Mouse (Mus musculus): ENCODE results near the gene Otop2. TPM values are rescaled to one million over a fixed set of nuclear protein-coding genes. Genes with fewer than 3 reads are reported as not detected.

Otop2 gene
- polyA plus RNA-seq, 1 experiment from 2014 or later = 0.24 TPM

- H3K36me3 ChIP-seq (ENCODE audit: control insufficient read depth, insufficient read depth) = no peaks in the 10 kb centered on the region
- H3K9me3 ChIP-seq (ENCODE audit: control insufficient read depth, low read length) = no peaks in the 10 kb centered on the region
- H3K4me1 ChIP-seq (replicated peaks; ENCODE audit: control insufficient read depth, insufficient read depth, low read length) = peaks cover 1% of the 10 kb centered on the region
- no peak overlapping the region for H3K9ac ChIP-seq (replicated peaks; ENCODE audit: low read depth, low read length)
- no peak for ATAC-seq
- H3K4me2 ChIP-seq (ENCODE audit: low read length) = no peak overlapping the region
- 68% methylated on average over 15 of the region's 15 CpGs for WGBS
- H3K27me3 ChIP-seq (replicated peaks; ENCODE audit: control insufficient read depth, insufficient read depth, low read length) = peaks cover 4% of the 10 kb centered on the region; the same call in 1 of the 2 replicates
- no peak overlapping the region for H3K4me3 ChIP-seq (replicated peaks; ENCODE audit: low read length)
- H3K27ac ChIP-seq (ENCODE audit: low read length) = no peak overlapping the region
These were observed 22.4 kb downstream of the Otop2 start for GRCm38 (mm10) chr11:115329339-115329738.

GRCm38 (mm10) chr11:115334531-115334930, 27.6 kb downstream of the Otop2 start, which contains the start of gene Otop3:
TSS of gene Otop3 (plus strand) at chr11:115334731.
- peaks cover 21% of the 10 kb centered on the region for H3K27me3 ChIP-seq (replicated peaks; ENCODE audit: control insufficient read depth, insufficient read depth, low read length)
- under 1% methylated on average over 29 of the region's 29 CpGs for WGBS

GRCm38 (mm10) chr11:115335223-115335622, 28.3 kb downstream of the Otop2 start:
- Histone ChIP-seq H3K4me1 (replicated peaks; ENCODE audit: control insufficient read depth, insufficient read depth, low read length) (peaks cover 10% of the 10 kb centered on the region), H3K4me2 (ENCODE audit: low read length) (no peak overlapping the region), H3K9ac (replicated peaks; ENCODE audit: low read depth, low read length) (no peak overlapping the region), H3K27me3 (replicated peaks; ENCODE audit: control insufficient read depth, insufficient read depth, low read length) (peaks cover 22% of the 10 kb centered on the region), H3K27ac (ENCODE audit: low read length) (no peak overlapping the region), H3K4me3 (replicated peaks; ENCODE audit: low read length) (no peak overlapping the region), H3K36me3 (ENCODE audit: control insufficient read depth, insufficient read depth) (no peaks in the 10 kb centered on the region), H3K9me3 (ENCODE audit: control insufficient read depth, low read length) (no peaks in the 10 kb centered on the region)
- WGBS = 42% methylated on average over 12 of the region's 12 CpGs
- no peak for ATAC-seq

More at GRCm38 (mm10) chr11:115334531-115334930, 27.6 kb downstream of the Otop2 start, which contains the start of gene Otop3:
- peaks cover 10% of the 10 kb centered on the region for H3K4me1 ChIP-seq (replicated peaks; ENCODE audit: control insufficient read depth, insufficient read depth, low read length)
- H3K4me2 ChIP-seq (ENCODE audit: low read length) = peak within 1 kb of the TSS; percentile 55
- H3K4me3 ChIP-seq (replicated peaks; ENCODE audit: low read length) = peak within 1 kb of the TSS; percentile 30
- no peak within 1 kb of the TSS for H3K27ac ChIP-seq (ENCODE audit: low read length)
- peak within 1 kb of the TSS; percentile 28; the same call in 1 of the 2 replicates for H3K9ac ChIP-seq (replicated peaks; ENCODE audit: low read depth, low read length)
- ATAC-seq = no peak
- no peaks in the 10 kb centered on the region for H3K36me3 ChIP-seq (ENCODE audit: control insufficient read depth, insufficient read depth)
- no peaks in the 10 kb centered on the region for H3K9me3 ChIP-seq (ENCODE audit: control insufficient read depth, low read length)

GRCm38 (mm10) chr11:115336115-115336514, 29.2 kb downstream of the Otop2 start:
- 21% methylated on average over 6 of the region's 6 CpGs for WGBS
- H3K27ac ChIP-seq (ENCODE audit: low read length) = no peak overlapping the region
- no peak overlapping the region for H3K4me3 ChIP-seq (replicated peaks; ENCODE audit: low read length)
- H3K27me3 ChIP-seq (replicated peaks; ENCODE audit: control insufficient read depth, insufficient read depth, low read length) = peaks cover 22% of the 10 kb centered on the region
- no peak overlapping the region for H3K9ac ChIP-seq (replicated peaks; ENCODE audit: low read depth, low read length)
- no peaks in the 10 kb centered on the region for H3K9me3 ChIP-seq (ENCODE audit: control insufficient read depth, low read length)
- H3K4me1 ChIP-seq (replicated peaks; ENCODE audit: control insufficient read depth, insufficient read depth, low read length) = peaks cover 10% of the 10 kb centered on the region
- no peak for ATAC-seq
- no peak overlapping the region for H3K4me2 ChIP-seq (ENCODE audit: low read length)
- H3K36me3 ChIP-seq (ENCODE audit: control insufficient read depth, insufficient read depth) = no peaks in the 10 kb centered on the region

GRCm38 (mm10) chr11:115337350-115337749, 30.4 kb downstream of the Otop2 start:
- H3K9me3 ChIP-seq (ENCODE audit: control insufficient read depth, low read length) = no peaks in the 10 kb centered on the region

GRCm38 (mm10) chr11:115337826-115338225, 30.9 kb downstream of the Otop2 start:
- WGBS = 69% methylated on average over 1 of the region's 1 CpGs
- H3K27ac ChIP-seq (ENCODE audit: low read length) = no peak overlapping the region
- H3K27me3 ChIP-seq (replicated peaks; ENCODE audit: control insufficient read depth, insufficient read depth, low read length) = peaks cover 22% of the 10 kb centered on the region
- ATAC-seq = no peak
- H3K4me2 ChIP-seq (ENCODE audit: low read length) = no peak overlapping the region
- no peaks in the 10 kb centered on the region for H3K9me3 ChIP-seq (ENCODE audit: control insufficient read depth, low read length)
- H3K9ac ChIP-seq (replicated peaks; ENCODE audit: low read depth, low read length) = no peak overlapping the region
- H3K4me3 ChIP-seq (replicated peaks; ENCODE audit: low read length) = no peak overlapping the region
- H3K36me3 ChIP-seq (ENCODE audit: control insufficient read depth, insufficient read depth) = no peaks in the 10 kb centered on the region
- H3K4me1 ChIP-seq (replicated peaks; ENCODE audit: control insufficient read depth, insufficient read depth, low read length) = peaks cover 10% of the 10 kb centered on the region

More at GRCm38 (mm10) chr11:115337350-115337749, 30.4 kb downstream of the Otop2 start:
- H3K27ac ChIP-seq (ENCODE audit: low read length) = no peak overlapping the region
- WGBS = 62% methylated on average over 3 of the region's 3 CpGs
- H3K36me3 ChIP-seq (ENCODE audit: control insufficient read depth, insufficient read depth) = no peaks in the 10 kb centered on the region
- peaks cover 10% of the 10 kb centered on the region for H3K4me1 ChIP-seq (replicated peaks; ENCODE audit: control insufficient read depth, insufficient read depth, low read length)
- ATAC-seq = no peak
- H3K9ac ChIP-seq (replicated peaks; ENCODE audit: low read depth, low read length) = no peak overlapping the region
- no peak overlapping the region for H3K4me2 ChIP-seq (ENCODE audit: low read length)
- H3K27me3 ChIP-seq (replicated peaks; ENCODE audit: control insufficient read depth, insufficient read depth, low read length) = peaks cover 22% of the 10 kb centered on the region
- no peak overlapping the region for H3K4me3 ChIP-seq (replicated peaks; ENCODE audit: low read length)

- no peaks in the 10 kb centered on the region for H3K9me3 ChIP-seq (ENCODE audit: control insufficient read depth, low read length)
- no peak overlapping the region for H3K27ac ChIP-seq (ENCODE audit: low read length)
- H3K4me1 ChIP-seq (replicated peaks; ENCODE audit: control insufficient read depth, insufficient read depth, low read length) = no peaks in the 10 kb centered on the region
- WGBS = 64% methylated on average over 2 of the region's 2 CpGs
- ATAC-seq = no peak
- H3K27me3 ChIP-seq (replicated peaks; ENCODE audit: control insufficient read depth, insufficient read depth, low read length) = peaks cover 5% of the 10 kb centered on the region; the same call in 1 of the 2 replicates
- no peaks in the 10 kb centered on the region for H3K36me3 ChIP-seq (ENCODE audit: control insufficient read depth, insufficient read depth)
- no peak overlapping the region for H3K4me3 ChIP-seq (replicated peaks; ENCODE audit: low read length)
- H3K4me2 ChIP-seq (ENCODE audit: low read length) = no peak overlapping the region
- H3K9ac ChIP-seq (replicated peaks; ENCODE audit: low read depth, low read length) = no peak overlapping the region
These were observed 34.3 kb downstream of the Otop2 start for GRCm38 (mm10) chr11:115341246-115341645.

- Histone ChIP-seq H3K4me3 (replicated peaks; ENCODE audit: low read length) (no peak overlapping the region), H3K27me3 (replicated peaks; ENCODE audit: control insufficient read depth, insufficient read depth, low read length) (peaks cover 5% of the 10 kb centered on the region; the same call in 1 of the 2 replicates), H3K9ac (replicated peaks; ENCODE audit: low read depth, low read length) (no peak overlapping the region), H3K36me3 (ENCODE audit: control insufficient read depth, insufficient read depth) (no peaks in the 10 kb centered on the region), H3K9me3 (ENCODE audit: control insufficient read depth, low read length) (no peaks in the 10 kb centered on the region), H3K4me2 (ENCODE audit: low read length) (no peak overlapping the region), H3K4me1 (replicated peaks; ENCODE audit: control insufficient read depth, insufficient read depth, low read length) (0 out of 2 replicates have a peak, but pooled peaks cover under 1% of the 10 kb centered on the region), H3K27ac (ENCODE audit: low read length) (no peak overlapping the region)
- 68% methylated on average over 6 of the region's 6 CpGs for WGBS
- ATAC-seq = no peak
These were observed 34.9 kb downstream of the Otop2 start for GRCm38 (mm10) chr11:115341866-115342265.

- 14% methylated on average over 12 of the region's 12 CpGs for WGBS
- no peak for ATAC-seq
- Histone ChIP-seq H3K4me3 (replicated peaks; ENCODE audit: low read length) (no peak overlapping the region), H3K27me3 (replicated peaks; ENCODE audit: control insufficient read depth, insufficient read depth, low read length) (no peaks in the 10 kb centered on the region), H3K4me2 (ENCODE audit: low read length) (no peak overlapping the region), H3K9me3 (ENCODE audit: control insufficient read depth, low read length) (no peaks in the 10 kb centered on the region), H3K36me3 (ENCODE audit: control insufficient read depth, insufficient read depth) (peaks cover 3% of the 10 kb centered on the region; the same call in 1 of the 2 replicates), H3K9ac (replicated peaks; ENCODE audit: low read depth, low read length) (no peak overlapping the region), H3K27ac (ENCODE audit: low read length) (no peak overlapping the region), H3K4me1 (replicated peaks; ENCODE audit: control insufficient read depth, insufficient read depth, low read length) (0 out of 2 replicates have a peak, but pooled peaks cover 3% of the 10 kb centered on the region)
These were observed 38.0 kb downstream of the Otop2 start for GRCm38 (mm10) chr11:115344967-115345366.

Data from forebrain, embryonic 16.5 days (tissue).